Mouse (Mus musculus) neutrophil, adult 59 days (primary cell): ENCODE results near the gene Bdkrb1. TPM values are rescaled to one million over a fixed set of nuclear protein-coding genes. Genes with fewer than 3 reads are reported as not detected.

Experiments used
- total RNA-seq, 2 experiments: library from RNA; stranded (reverse); gene quantifications; 1 replicate in 1 of 2; 2 replicates in 1 of 2; pipeline ENCODE4 v1.2.4; 2023

Bdkrb1 gene
- not detected for total RNA-seq

GRCm38 (mm10) chr12:105602581-105603210 is at the start of gene Bdkrb1:
Gene Bdkrb1, plus strand, starts transcription at chr12:105603085.

GRCm38 (mm10) chr12:105562936-105563680 is 39.8 kb upstream of the Bdkrb1 start, which contains the start of gene Bdkrb2:
Gene Bdkrb2, plus strand, starts transcription at chr12:105563226.

Other genes starting within 250 kb of the Bdkrb1 start
- gene D430019H16Rik, start 149.2 kb upstream of the Bdkrb1 start, total RNA-seq: not detected
- not detected for gene Bdkrb2, start 39.9 kb upstream of the Bdkrb1 start, total RNA-seq
- 10 to 100 TPM; 10.7 to 16.6 TPM for gene Gskip, start 81.7 kb downstream of the Bdkrb1 start, total RNA-seq
- gene Atg2b, start 82.1 kb downstream of the Bdkrb1 start, total RNA-seq: 10 to 100 TPM; 17.0 to 17.5 TPM
- gene Ak7, start 102.9 kb downstream of the Bdkrb1 start, total RNA-seq: under 1 TPM in 1 of 2 experiments, not detected in 1; 0.24 TPM
- gene Papola, start 181.6 kb downstream of the Bdkrb1 start, total RNA-seq: 100 to 1,000 TPM; 127 to 154 TPM